Mouse (Mus musculus) forebrain, embryonic 15.5 days (tissue): ENCODE measurements around the gene Ifih1. TPM values are rescaled to one million over a fixed set of nuclear protein-coding genes. Genes with fewer than 3 reads are reported as not detected.

Experiments
- ATAC-seq: fragments of 200-750 bp; cut with Nextera tagmentation; replicated peaks from 2 replicates; pipeline ENCODE4 v1.8.0; 2017; ENCODE audit warnings: mild to moderate bottlenecking, moderate TSS enrichment, moderate library complexity
- H3K27ac ChIP-seq: fragments of 300-500 bp; sonication (generic); replicated peaks from 2 replicates; pipeline ENCODE4 v1.5.1; 2015; ENCODE audit warnings: mild to moderate bottlenecking, inconsistent platforms
- H3K27me3 ChIP-seq: fragments of 300-500 bp; sonication (generic); 2 replicates; pipeline ENCODE4 v1.6.1; 2015; ENCODE audit warnings: inconsistent platforms
- H3K36me3 ChIP-seq: fragments of 300-500 bp; sonication (generic); 2 replicates; pipeline ENCODE4 v1.6.1; 2015; ENCODE audit warnings: mild to moderate bottlenecking, inconsistent platforms
- H3K4me1 ChIP-seq: fragments of 300-500 bp; sonication (generic); 2 replicates; pipeline ENCODE4 v1.6.1; 2015; ENCODE audit warnings: inconsistent platforms
- H3K4me2 ChIP-seq: fragments of 300-500 bp; sonication (generic); replicated peaks from 2 replicates; pipeline ENCODE4 v1.6.1; 2015; ENCODE audit warnings: mild to moderate bottlenecking, inconsistent platforms
- H3K4me3 ChIP-seq: fragments of 300-500 bp; sonication (generic); 2 replicates; pipeline ENCODE4 v1.5.1; 2015; ENCODE audit warnings: mild to moderate bottlenecking, inconsistent platforms
- H3K9ac ChIP-seq: fragments of 300-500 bp; sonication (generic); replicated peaks from 2 replicates; pipeline ENCODE4 v1.6.1; 2015; ENCODE audit warnings: mild to moderate bottlenecking, inconsistent platforms
- H3K9me3 ChIP-seq: fragments of 300-500 bp; sonication (generic); 2 replicates; pipeline ENCODE4 v1.6.1; 2016; ENCODE audit warnings: inconsistent platforms
- WGBS: fragments of 180-500 bp; shearing (Covaris S2); methylation state at CpG from one replicate; pipeline ENCODE4 v1.1.7; 2015; ENCODE audit warnings: mixed read lengths; 5-methylcytosine and 5-hydroxymethylcytosine counted together
- polyA plus RNA-seq: library from polyadenylated mRNA; unstranded; fragments of >200 nt; fragmentation: Nextera tagmentation; extraction: Ambion mirVana; gene quantifications from 2 replicates; pipeline ENCODE4 v1.2.1, GENCODE M21; 2015

The Ifih1 gene
- polyA plus RNA-seq, 1 experiment from 2014 or later: 1.1 TPM

- WGBS: 76% methylated on average over 7 of the region's 7 CpGs
- H3K4me2 ChIP-seq: no peak overlapping the region
- no peak overlapping the region for H3K27ac ChIP-seq
- no peak overlapping the region for H3K9ac ChIP-seq
- no peak for ATAC-seq
- H3K36me3 ChIP-seq: no peaks in the 10 kb centered on the region
- H3K27me3 ChIP-seq: no peaks in the 10 kb centered on the region
- H3K9me3 ChIP-seq: no peaks in the 10 kb centered on the region
- H3K4me1 ChIP-seq: no peaks in the 10 kb centered on the region
- H3K4me3 ChIP-seq: no peak overlapping the region
Observed at GRCm38 (mm10) chr2:62574250-62574649, 71.8 kb downstream of the Ifih1 start.

- Histone ChIP-seq H3K27ac (no peak within 1 kb of the TSS), H3K9me3 (no peaks in the 10 kb centered on the region), H3K27me3 (no peaks in the 10 kb centered on the region), H3K4me3 (no peak within 1 kb of the TSS), H3K4me1 (no peaks in the 10 kb centered on the region), H3K36me3 (no peaks in the 10 kb centered on the region), H3K9ac (no peak within 1 kb of the TSS), H3K4me2 (no peak within 1 kb of the TSS)
- 93% methylated on average over 12 of the region's 12 CpGs for WGBS
- no peak for ATAC-seq
Observed at GRCm38 (mm10) chr2:62573753-62574159, 72.3 kb downstream of the Ifih1 start, which contains the start of gene Fap. Gene Fap, minus strand, starts transcription at chr2:62574075.

- H3K4me3 ChIP-seq: no peak overlapping the region
- H3K27ac ChIP-seq: no peak overlapping the region
- H3K27me3 ChIP-seq: no peaks in the 10 kb centered on the region
- ATAC-seq: no peak
- no peaks in the 10 kb centered on the region for H3K36me3 ChIP-seq
- no peaks in the 10 kb centered on the region for H3K4me1 ChIP-seq
- 79% methylated on average over 10 of the region's 10 CpGs for WGBS
- no peaks in the 10 kb centered on the region for H3K9me3 ChIP-seq
- no peak overlapping the region for H3K9ac ChIP-seq
- H3K4me2 ChIP-seq: no peak overlapping the region
Observed at GRCm38 (mm10) chr2:62573099-62573752, 72.8 kb downstream of the Ifih1 start.

GRCm38 (mm10) chr2:62564687-62565086, 81.4 kb downstream of the Ifih1 start:
- no peaks in the 10 kb centered on the region for H3K36me3 ChIP-seq
- ATAC-seq: no peak
- H3K4me3 ChIP-seq: no peak overlapping the region
- H3K27ac ChIP-seq: no peak overlapping the region
- H3K9ac ChIP-seq: no peak overlapping the region
- no peaks in the 10 kb centered on the region for H3K27me3 ChIP-seq
- H3K4me2 ChIP-seq: no peak overlapping the region
- H3K9me3 ChIP-seq: no peaks in the 10 kb centered on the region
- whole genome bisulfite sequencing: 95% methylated on average over 1 of the region's 1 CpGs
- H3K4me1 ChIP-seq: no peaks in the 10 kb centered on the region

GRCm38 (mm10) chr2:62562661-62563485, 83.2 kb downstream of the Ifih1 start:
- Histone ChIP-seq H3K4me3 (no peak overlapping the region), H3K4me2 (no peak overlapping the region), H3K4me1 (no peaks in the 10 kb centered on the region), H3K27ac (no peak overlapping the region), H3K27me3 (no peaks in the 10 kb centered on the region), H3K36me3 (no peaks in the 10 kb centered on the region), H3K9me3 (no peaks in the 10 kb centered on the region), H3K9ac (no peak overlapping the region)
- ATAC-seq: no peak
- 60% methylated on average over 5 of the region's 5 CpGs for WGBS

- H3K4me2 ChIP-seq: no peak overlapping the region
- no peaks in the 10 kb centered on the region for H3K36me3 ChIP-seq
- no peak overlapping the region for H3K27ac ChIP-seq
- 73% methylated on average over 2 of the region's 2 CpGs for WGBS
- no peak for ATAC-seq
- no peak overlapping the region for H3K9ac ChIP-seq
- H3K9me3 ChIP-seq: no peaks in the 10 kb centered on the region
- no peaks in the 10 kb centered on the region for H3K27me3 ChIP-seq
- H3K4me3 ChIP-seq: no peak overlapping the region
- H3K4me1 ChIP-seq: no peaks in the 10 kb centered on the region
Observed at GRCm38 (mm10) chr2:62557417-62557816, 88.6 kb downstream of the Ifih1 start.

GRCm38 (mm10) chr2:62556349-62556748, 89.7 kb downstream of the Ifih1 start:
- H3K4me3 ChIP-seq: no peak overlapping the region

GRCm38 (mm10) chr2:62549659-62550058, 96.4 kb downstream of the Ifih1 start:
- no peak overlapping the region for H3K4me3 ChIP-seq
- H3K4me2 ChIP-seq: no peak overlapping the region
- no peaks in the 10 kb centered on the region for H3K27me3 ChIP-seq
- no peak overlapping the region for H3K27ac ChIP-seq
- H3K4me1 ChIP-seq: no peaks in the 10 kb centered on the region
- H3K9ac ChIP-seq: no peak overlapping the region
- no peaks in the 10 kb centered on the region for H3K9me3 ChIP-seq
- no peaks in the 10 kb centered on the region for H3K36me3 ChIP-seq
- 89% methylated on average over 3 of the region's 3 CpGs for WGBS
- no peak for ATAC-seq

More at GRCm38 (mm10) chr2:62556349-62556748, 89.7 kb downstream of the Ifih1 start:
- H3K27ac ChIP-seq: no peak overlapping the region
- no peaks in the 10 kb centered on the region for H3K36me3 ChIP-seq
- no peak overlapping the region for H3K9ac ChIP-seq
- no peaks in the 10 kb centered on the region for H3K27me3 ChIP-seq
- H3K4me2 ChIP-seq: no peak overlapping the region
- H3K9me3 ChIP-seq: no peaks in the 10 kb centered on the region
- H3K4me1 ChIP-seq: no peaks in the 10 kb centered on the region
- no peak for ATAC-seq
- 93% methylated on average over 9 of the region's 9 CpGs for WGBS

- no peak overlapping the region for H3K27ac ChIP-seq
- H3K27me3 ChIP-seq: no peaks in the 10 kb centered on the region
- H3K9me3 ChIP-seq: no peaks in the 10 kb centered on the region
- no peak overlapping the region for H3K9ac ChIP-seq
- no peaks in the 10 kb centered on the region for H3K4me1 ChIP-seq
- WGBS: 81% methylated on average over 4 of the region's 4 CpGs
- no peak overlapping the region for H3K4me2 ChIP-seq
- H3K36me3 ChIP-seq: no peaks in the 10 kb centered on the region
- H3K4me3 ChIP-seq: no peak overlapping the region
- no peak for ATAC-seq
Observed at GRCm38 (mm10) chr2:62549131-62549530, 96.9 kb downstream of the Ifih1 start.

- Histone ChIP-seq H3K27me3 (no peaks in the 10 kb centered on the region), H3K27ac (no peak overlapping the region), H3K9me3 (no peaks in the 10 kb centered on the region), H3K4me2 (no peak overlapping the region), H3K36me3 (no peaks in the 10 kb centered on the region), H3K9ac (no peak overlapping the region), H3K4me1 (no peaks in the 10 kb centered on the region), H3K4me3 (no peak overlapping the region)
- WGBS: 90% methylated on average over 5 of the region's 5 CpGs
- no peak for ATAC-seq
Observed at GRCm38 (mm10) chr2:62548104-62548503, 98.0 kb downstream of the Ifih1 start.
